Mouse (Mus musculus): ENCODE measurements at regions not wholly inside any gene's neighbourhood (a gene's known extent, or its start where the extent isn't known, plus 50 kb on each side); places are given as distances from the start of the nearest gene placed in this dataset.

GRCm38 (mm10) chr15:49555793-49556192 lies 4328.9 kb upstream of the Gm7489 start:
- DNase-seq (ENCODE audit: low read depth) = peak; percentile 4

- DNase-seq (ENCODE audit: low read depth) = no peak
These were observed 4324.3 kb upstream of the Gm7489 start for GRCm38 (mm10) chr15:49560401-49560800.

GRCm38 (mm10) chr15:49588851-49589250 lies 4295.9 kb upstream of the Gm7489 start:
- DNase-seq (ENCODE audit: low read depth) = no peak

- no peak for DNase-seq (ENCODE audit: low read depth)
These were observed 4270.8 kb upstream of the Gm7489 start for GRCm38 (mm10) chr15:49613865-49614264.

- no peak for DNase-seq (ENCODE audit: low read depth)
These were observed 4237.3 kb upstream of the Gm7489 start for GRCm38 (mm10) chr15:49647361-49647760.

- no peak for DNase-seq (ENCODE audit: low read depth)
These were observed 4234.0 kb upstream of the Gm7489 start for GRCm38 (mm10) chr15:49650549-49651180.

- DNase-seq (ENCODE audit: low read depth) = no peak
These were observed 4231.0 kb upstream of the Gm7489 start for GRCm38 (mm10) chr15:49653728-49654127.

GRCm38 (mm10) chr15:49664834-49665565 lies 4219.7 kb upstream of the Gm7489 start:
- no peak for DNase-seq (ENCODE audit: low read depth)
